Mouse (Mus musculus): ENCODE measurements around the gene Traf5. TPM values are rescaled to one million over a fixed set of nuclear protein-coding genes. Genes with fewer than 3 reads are reported as not detected.

Gene Traf5
- total and polyA plus RNA-seq, 2 experiments from 2014 or later, result 1.6 to 2.0 TPM

GRCm38 (mm10) chr1:192074824-192075223 lies 17.5 kb downstream of the Traf5 start:
- H3K4me2 ChIP-seq (ENCODE audit: low read depth, low read length, poor library complexity, severe bottlenecking), result no peak overlapping the region
- no peak overlapping the region for H3K4me3 ChIP-seq (ENCODE audit: low read depth, low read length)
- no peak for TF ChIP-seq CTCF (IDR thresholded peaks at IDR 0.05)
- 77% methylated on average over 1 of the region's 1 CpGs for WGBS
- H3K27ac ChIP-seq (ENCODE audit: low read depth, low read length), result no peak overlapping the region
- no peaks in the 10 kb centered on the region for H3K36me3 ChIP-seq (ENCODE audit: insufficient read depth, low read length)
- H3K9me3 ChIP-seq (ENCODE audit: low read length), result no peaks in the 10 kb centered on the region
- ATAC-seq (ENCODE audit: low FRiP score) (no peak), DNase-seq (ENCODE audit: low spot score) (no peak)
- no peak overlapping the region for H3K9ac ChIP-seq (replicated peaks; ENCODE audit: low read length, poor library complexity, severe bottlenecking)
- H3K27me3 ChIP-seq (ENCODE audit: insufficient read depth, low read length), result no peaks in the 10 kb centered on the region
- H3K4me1 ChIP-seq (ENCODE audit: insufficient read depth, low read length), result 0 out of 2 replicates have a peak, but pooled peaks cover 2% of the 10 kb centered on the region

DNA sequence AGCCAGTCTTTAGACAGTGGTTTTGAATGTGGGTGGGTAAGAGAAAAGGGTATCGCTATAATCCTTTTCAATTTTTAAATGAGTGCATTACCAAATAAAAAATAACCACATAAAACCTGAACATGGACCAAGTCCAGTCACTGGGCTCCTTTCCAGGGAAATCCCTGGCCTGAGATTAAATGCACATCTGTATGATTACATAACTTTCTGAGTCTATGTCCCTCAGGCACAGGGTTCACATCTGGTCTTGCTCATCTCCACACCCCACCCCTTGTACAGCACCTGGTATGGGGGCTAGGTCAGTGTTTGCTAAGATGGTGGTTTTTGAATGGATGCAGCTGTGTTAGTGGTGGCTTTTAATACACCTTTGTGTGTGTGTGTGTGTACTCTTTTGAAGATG lies 19.9 kb downstream of the Traf5 start:
- ATAC-seq (ENCODE audit: low FRiP score), result no peak
- 96% methylated on average over 1 of the region's 1 CpGs for WGBS
- Histone ChIP-seq H3K4me3 (ENCODE audit: low read depth, low read length) (no peak overlapping the region), H3K4me2 (ENCODE audit: low read depth, low read length, poor library complexity, severe bottlenecking) (no peak overlapping the region), H3K9ac (replicated peaks; ENCODE audit: low read length, poor library complexity, severe bottlenecking) (no peak overlapping the region), H3K9me3 (ENCODE audit: low read length) (no peaks in the 10 kb centered on the region), H3K36me3 (ENCODE audit: insufficient read depth, low read length) (no peaks in the 10 kb centered on the region), H3K27ac (ENCODE audit: low read depth, low read length) (no peak overlapping the region), H3K4me1 (ENCODE audit: insufficient read depth, low read length) (0 out of 2 replicates have a peak, but pooled peaks cover 2% of the 10 kb centered on the region), H3K27me3 (ENCODE audit: insufficient read depth, low read length) (no peaks in the 10 kb centered on the region)
- no peak for TF ChIP-seq CTCF (IDR thresholded peaks at IDR 0.05)
- DNase-seq (ENCODE audit: low spot score), result no peak

GRCm38 (mm10) chr1:192070618-192071051 lies 21.7 kb downstream of the Traf5 start:
- no peaks in the 10 kb centered on the region for H3K27me3 ChIP-seq (ENCODE audit: insufficient read depth, low read length)
- no peak overlapping the region for H3K9ac ChIP-seq (replicated peaks; ENCODE audit: low read length, poor library complexity, severe bottlenecking)
- no peak overlapping the region for H3K4me3 ChIP-seq (ENCODE audit: low read depth, low read length)
- 60% methylated on average over 3 of the region's 3 CpGs for WGBS
- H3K36me3 ChIP-seq (ENCODE audit: insufficient read depth, low read length), result no peaks in the 10 kb centered on the region
- DNase-seq (ENCODE audit: low spot score) (peak; percentile 63), ATAC-seq (ENCODE audit: low FRiP score) (no peak)
- 0 out of 2 replicates have a peak, but pooled peaks cover 2% of the 10 kb centered on the region for H3K4me1 ChIP-seq (ENCODE audit: insufficient read depth, low read length)
- H3K27ac ChIP-seq (ENCODE audit: low read depth, low read length), result no peak overlapping the region
- H3K4me2 ChIP-seq (ENCODE audit: low read depth, low read length, poor library complexity, severe bottlenecking), result no peak overlapping the region
- peak; percentile 47 for TF ChIP-seq CTCF (IDR thresholded peaks at IDR 0.05)
- no peaks in the 10 kb centered on the region for H3K9me3 ChIP-seq (ENCODE audit: low read length)

DNA sequence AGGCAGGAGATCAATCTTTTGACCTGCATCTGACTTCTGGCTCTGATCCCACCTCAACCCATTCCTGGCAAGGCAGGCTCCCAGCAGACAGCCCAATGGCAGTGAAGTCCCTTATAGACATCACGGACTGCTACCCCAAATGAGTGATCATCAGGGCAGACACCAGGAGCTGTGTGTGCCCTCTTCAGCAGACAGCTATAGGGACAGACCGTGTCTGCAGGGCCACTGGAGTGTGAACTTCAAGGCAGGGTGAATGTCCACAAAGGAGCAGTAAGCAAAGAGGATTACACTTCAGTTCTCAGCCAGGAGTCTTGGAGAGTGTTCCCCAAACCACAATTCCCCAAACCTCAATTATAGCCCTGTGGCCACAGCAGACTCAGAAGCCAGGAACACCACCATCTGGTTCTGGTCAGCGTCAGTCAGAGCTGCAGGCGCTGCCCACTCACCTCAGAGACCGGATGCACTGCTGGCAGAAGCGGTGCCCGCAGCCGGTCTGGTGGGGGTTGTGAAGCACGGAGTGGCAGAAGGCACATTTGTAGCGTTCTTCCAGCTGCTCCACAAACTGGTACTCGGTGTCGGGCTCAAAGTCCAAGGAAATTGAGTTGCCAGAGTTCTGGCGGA lies 22.3 kb downstream of the Traf5 start:
- Histone ChIP-seq H3K4me2 (ENCODE audit: low read depth, low read length, poor library complexity, severe bottlenecking) (no peak overlapping the region), H3K27ac (ENCODE audit: low read depth, low read length) (no peak overlapping the region)
- ATAC-seq (ENCODE audit: low FRiP score), result no peak

GRCm38 (mm10) chr1:192068188-192068587 lies 24.2 kb downstream of the Traf5 start:
- Histone ChIP-seq H3K27ac (ENCODE audit: low read depth, low read length) (no peak overlapping the region), H3K9ac (replicated peaks; ENCODE audit: low read length, poor library complexity, severe bottlenecking) (no peak overlapping the region), H3K4me3 (ENCODE audit: low read depth, low read length) (no peak overlapping the region), H3K4me2 (ENCODE audit: low read depth, low read length, poor library complexity, severe bottlenecking) (no peak overlapping the region), H3K36me3 (ENCODE audit: insufficient read depth, low read length) (no peaks in the 10 kb centered on the region), H3K27me3 (ENCODE audit: insufficient read depth, low read length) (no peaks in the 10 kb centered on the region), H3K4me1 (ENCODE audit: insufficient read depth, low read length) (0 out of 2 replicates have a peak, but pooled peaks cover 2% of the 10 kb centered on the region), H3K9me3 (ENCODE audit: low read length) (no peaks in the 10 kb centered on the region)
- no peak for ATAC-seq (ENCODE audit: low FRiP score)
- TF ChIP-seq CTCF (IDR thresholded peaks at IDR 0.05), result no peak
- 52% methylated on average over 2 of the region's 2 CpGs for WGBS
- no peak for DNase-seq (ENCODE audit: low spot score)

More for the DNA sequence above, 22.3 kb downstream of the Traf5 start:
- no peak for TF ChIP-seq CTCF (IDR thresholded peaks at IDR 0.05)
- H3K4me3 ChIP-seq (ENCODE audit: low read depth, low read length), result no peak overlapping the region
- WGBS, result 56% methylated on average over 13 of the region's 13 CpGs
- 0 out of 2 replicates have a peak, but pooled peaks cover 2% of the 10 kb centered on the region for H3K4me1 ChIP-seq (ENCODE audit: insufficient read depth, low read length)
- H3K9me3 ChIP-seq (ENCODE audit: low read length), result no peaks in the 10 kb centered on the region
- H3K9ac ChIP-seq (replicated peaks; ENCODE audit: low read length, poor library complexity, severe bottlenecking), result no peak overlapping the region
- no peaks in the 10 kb centered on the region for H3K27me3 ChIP-seq (ENCODE audit: insufficient read depth, low read length)
- peak; percentile 66 for DNase-seq (ENCODE audit: low spot score)
- H3K36me3 ChIP-seq (ENCODE audit: insufficient read depth, low read length), result no peaks in the 10 kb centered on the region

DNA sequence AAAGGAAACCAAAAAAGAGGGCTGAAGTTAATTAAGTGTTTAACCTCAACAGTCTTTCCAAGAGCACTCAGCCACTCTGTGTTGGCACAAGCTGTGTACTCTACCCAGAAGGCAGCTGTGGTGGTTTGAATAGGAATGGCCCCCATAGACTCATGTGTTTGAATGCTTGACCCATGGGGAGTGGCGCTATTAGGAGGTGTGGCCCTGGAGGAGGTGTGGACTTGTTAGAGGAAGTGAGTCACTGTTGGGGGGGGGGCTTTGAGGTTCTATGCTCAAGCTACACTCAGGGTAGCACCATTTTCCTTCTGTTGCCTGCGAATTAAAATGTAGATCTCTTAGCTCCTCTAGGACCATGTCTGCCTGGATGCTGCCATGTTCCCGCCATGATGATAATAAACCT lies 25.4 kb downstream of the Traf5 start:
- ATAC-seq (ENCODE audit: low FRiP score) (no peak), DNase-seq (ENCODE audit: low spot score) (no peak)
- Histone ChIP-seq H3K27me3 (ENCODE audit: insufficient read depth, low read length) (no peaks in the 10 kb centered on the region), H3K27ac (ENCODE audit: low read depth, low read length) (no peak overlapping the region), H3K9ac (replicated peaks; ENCODE audit: low read length, poor library complexity, severe bottlenecking) (no peak overlapping the region), H3K4me2 (ENCODE audit: low read depth, low read length, poor library complexity, severe bottlenecking) (no peak overlapping the region), H3K36me3 (ENCODE audit: insufficient read depth, low read length) (no peaks in the 10 kb centered on the region), H3K9me3 (ENCODE audit: low read length) (no peaks in the 10 kb centered on the region), H3K4me3 (ENCODE audit: low read depth, low read length) (no peak overlapping the region), H3K4me1 (ENCODE audit: insufficient read depth, low read length) (0 out of 2 replicates have a peak, but pooled peaks cover 2% of the 10 kb centered on the region)
- no peak for TF ChIP-seq CTCF (IDR thresholded peaks at IDR 0.05)
- WGBS, result 97% methylated on average over 3 of the region's 3 CpGs
